Mouse (Mus musculus) forebrain, postnatal 0 days (tissue): Measurements from ENCODE around the gene H2-Ab1. TPM values are rescaled to one million over a fixed set of nuclear protein-coding genes. Genes with fewer than 3 reads are reported as not detected.

ENCODE experiments used
- ATAC-seq: fragments of 200-750 bp; cut with Nextera tagmentation; 2 replicates; pipeline ENCODE4 v1.8.0; 2017; ENCODE audit warnings: mild to moderate bottlenecking, moderate library complexity
- DNase-seq: peaks from one replicate; pipeline ENCODE4 v3.0.0-alpha.2; 2015
- H3K27ac ChIP-seq: fragments of 300-500 bp; sonication (generic); 2 replicates; pipeline ENCODE4 v1.5.1; 2014; ENCODE audit warnings: low read depth, mild to moderate bottlenecking, antibody characterized with exemption, low read length, moderate library complexity, mixed read lengths
- H3K27me3 ChIP-seq: fragments of 300-500 bp; sonication (generic); 2 replicates; pipeline ENCODE4 v1.6.1; 2014; ENCODE audit warnings: mild to moderate bottlenecking, low read length, mixed read lengths; ENCODE audit not compliant: insufficient read depth
- H3K36me3 ChIP-seq: fragments of 300-500 bp; sonication (generic); 2 replicates; pipeline ENCODE4 v1.6.1; 2014; ENCODE audit warnings: mild to moderate bottlenecking, moderate library complexity; ENCODE audit not compliant: insufficient read depth
- H3K4me1 ChIP-seq: fragments of 300-500 bp; sonication (generic); 2 replicates; pipeline ENCODE4 v1.6.1; 2014; ENCODE audit warnings: antibody characterized with exemption; ENCODE audit not compliant: insufficient read depth
- H3K4me2 ChIP-seq: fragments of 300-500 bp; sonication (generic); 2 replicates; pipeline ENCODE4 v1.6.1; 2014; ENCODE audit warnings: low read depth, mild to moderate bottlenecking, moderate library complexity
- H3K4me3 ChIP-seq: fragments of 300-500 bp; sonication (generic); 2 replicates; pipeline ENCODE4 v1.5.1; 2014; ENCODE audit warnings: low read depth, low read length, mixed read lengths
- H3K9ac ChIP-seq: fragments of 300-500 bp; sonication (generic); 2 replicates; pipeline ENCODE4 v1.6.1; 2014; ENCODE audit warnings: mild to moderate bottlenecking
- H3K9me3 ChIP-seq: fragments of 300-500 bp; sonication (generic); 2 replicates; pipeline ENCODE4 v1.6.1; 2016; ENCODE audit warnings: low read length
- CTCF ChIP-seq: sonication (generic); IDR thresholded peaks from 2 replicates; pipeline ENCODE4 v1.5.1; 2016; ENCODE audit warnings: antibody characterized with exemption, control low read depth, low read depth
- WGBS: fragments of 180-500 bp; shearing (Covaris S2); extraction: QIAGEN DNeasy Blood & Tissue Kit; methylation state at CpG from one replicate; pipeline ENCODE4 v1.1.7; 2014; 5-methylcytosine and 5-hydroxymethylcytosine counted together
- polyA plus RNA-seq: library from polyadenylated mRNA; unstranded; fragments of >200 nt; fragmentation: Nextera tagmentation; extraction: Ambion mirVana; gene quantifications from 2 replicates; pipeline ENCODE4 v1.2.1, GENCODE M21; 2015
- total RNA-seq: library from RNA; depleted of rRNA; stranded (reverse); fragments of >200 nt; gene quantifications from 2 replicates; pipeline ENCODE4 v1.2.3, GENCODE M21; 2014; rRNA removed

The H2-Ab1 gene
- total and polyA plus RNA-seq, 2 experiments from 2014 or later = 1.8 to 2.0 TPM

- peak; percentile 76 for ATAC-seq
- H3K4me1 ChIP-seq = no peaks in the 10 kb centered on the region
- no peaks in the 10 kb centered on the region for H3K27me3 ChIP-seq
These were observed 55.9 kb downstream of the H2-Ab1 start for GRCm38 (mm10) chr17:34313393-34313792.

DNA sequence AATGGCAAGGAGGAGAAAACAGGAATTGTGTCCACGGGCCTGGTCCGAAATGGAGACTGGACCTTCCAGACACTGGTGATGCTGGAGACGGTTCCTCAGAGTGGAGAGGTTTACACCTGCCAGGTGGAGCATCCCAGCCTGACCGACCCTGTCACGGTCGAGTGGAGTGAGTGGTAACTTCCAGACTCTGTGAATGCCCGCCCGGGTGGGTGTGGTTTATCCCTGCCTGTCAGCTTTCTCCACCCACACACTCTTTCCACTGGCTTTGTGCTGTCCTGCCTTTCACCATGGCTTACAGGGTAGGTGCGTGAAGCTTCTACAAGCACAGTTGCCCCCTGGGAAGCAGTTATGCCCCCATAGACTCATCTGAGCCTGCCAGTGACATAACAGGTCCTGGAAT lies 56.8 kb downstream of the H2-Ab1 start:
- H3K27me3 ChIP-seq = no peaks in the 10 kb centered on the region
- H3K9ac ChIP-seq = no peak overlapping the region
- DNase-seq = no peak
- H3K4me2 ChIP-seq = no peak overlapping the region
- no peaks in the 10 kb centered on the region for H3K36me3 ChIP-seq
- ATAC-seq = no peak
- H3K9me3 ChIP-seq = no peaks in the 10 kb centered on the region
- WGBS = 73% methylated on average over 9 of the region's 9 CpGs
- no peaks in the 10 kb centered on the region for H3K4me1 ChIP-seq
- TF ChIP-seq CTCF = no peak
- no peak overlapping the region for H3K27ac ChIP-seq
- H3K4me3 ChIP-seq = no peak overlapping the region

More at GRCm38 (mm10) chr17:34313393-34313792, 55.9 kb downstream of the H2-Ab1 start:
- no peak overlapping the region for H3K27ac ChIP-seq
- H3K4me3 ChIP-seq = no peak overlapping the region
- no peak overlapping the region for H3K9ac ChIP-seq
- 35% methylated on average over 3 of the region's 3 CpGs for WGBS
- H3K9me3 ChIP-seq = no peaks in the 10 kb centered on the region
- peak; percentile 91 for TF ChIP-seq CTCF
- no peak overlapping the region for H3K4me2 ChIP-seq
- H3K36me3 ChIP-seq = no peaks in the 10 kb centered on the region
- DNase-seq = peak; percentile 81

GRCm38 (mm10) chr17:34315512-34315911 lies 58.0 kb downstream of the H2-Ab1 start:
- ATAC-seq = no peak

DNA sequence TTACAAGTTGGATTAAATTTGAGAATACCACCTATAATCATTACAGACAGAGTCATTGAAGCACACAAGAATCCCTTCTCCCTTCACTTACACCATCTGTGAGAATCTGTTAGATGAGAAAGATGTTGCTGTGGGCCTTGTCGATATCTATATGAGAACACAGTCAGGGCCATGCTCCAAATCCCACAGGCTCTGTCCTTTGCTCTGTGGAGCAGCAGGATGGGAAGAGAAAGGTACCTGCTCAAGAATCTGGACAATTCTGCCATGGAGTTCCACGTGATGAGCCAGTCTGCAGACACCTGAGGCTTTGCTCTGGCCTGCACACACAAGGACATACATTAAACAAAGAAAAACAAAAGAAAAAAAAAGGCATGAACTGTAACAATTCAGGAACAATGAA lies 59.2 kb downstream of the H2-Ab1 start:
- no peaks in the 10 kb centered on the region for H3K27me3 ChIP-seq
- no peak overlapping the region for H3K4me3 ChIP-seq
- H3K27ac ChIP-seq = no peak overlapping the region
- H3K9ac ChIP-seq = no peak overlapping the region
- H3K4me1 ChIP-seq = no peaks in the 10 kb centered on the region
- 72% methylated on average over 2 of the region's 2 CpGs for WGBS
- DNase-seq = no peak
- ATAC-seq = no peak
- H3K36me3 ChIP-seq = no peaks in the 10 kb centered on the region
- no peaks in the 10 kb centered on the region for H3K9me3 ChIP-seq
- no peak for TF ChIP-seq CTCF
- no peak overlapping the region for H3K4me2 ChIP-seq

More at GRCm38 (mm10) chr17:34315512-34315911, 58.0 kb downstream of the H2-Ab1 start:
- no peak overlapping the region for H3K4me3 ChIP-seq
- no peak for DNase-seq
- no peak overlapping the region for H3K4me2 ChIP-seq
- no peak overlapping the region for H3K9ac ChIP-seq
- no peaks in the 10 kb centered on the region for H3K4me1 ChIP-seq
- no peak overlapping the region for H3K27ac ChIP-seq
- no peaks in the 10 kb centered on the region for H3K27me3 ChIP-seq
- TF ChIP-seq CTCF = no peak
- H3K36me3 ChIP-seq = no peaks in the 10 kb centered on the region
- no peaks in the 10 kb centered on the region for H3K9me3 ChIP-seq
- 76% methylated on average over 1 of the region's 1 CpGs for WGBS

GRCm38 (mm10) chr17:34317275-34317674 lies 59.8 kb downstream of the H2-Ab1 start:
- no peak for ATAC-seq
- H3K4me3 ChIP-seq = no peak overlapping the region
- DNase-seq = no peak
- H3K36me3 ChIP-seq = no peaks in the 10 kb centered on the region
- H3K27ac ChIP-seq = no peak overlapping the region
- no peaks in the 10 kb centered on the region for H3K9me3 ChIP-seq
- WGBS = 49% methylated on average over 2 of the region's 2 CpGs
- no peaks in the 10 kb centered on the region for H3K27me3 ChIP-seq
- no peak overlapping the region for H3K4me2 ChIP-seq
- H3K9ac ChIP-seq = no peak overlapping the region
- TF ChIP-seq CTCF = no peak
- H3K4me1 ChIP-seq = no peaks in the 10 kb centered on the region

Other genes with a start within 250 kb of the H2-Ab1 start
- gene Ring1, start 233.0 kb upstream of the H2-Ab1 start, total RNA-seq = 20.7 and 21.4 TPM in 2 replicates
- 15.7 and 19.0 TPM in 2 replicates for gene Ring1, start 233.0 kb upstream of the H2-Ab1 start, polyA plus RNA-seq
- 39.1 and 58.0 TPM in 2 replicates for gene H2-Ke6, start 229.6 kb upstream of the H2-Ab1 start, total RNA-seq
- gene H2-Ke6, start 229.6 kb upstream of the H2-Ab1 start, polyA plus RNA-seq = 54.6 and 55.7 TPM in 2 replicates
- gene Slc39a7, start 226.0 kb upstream of the H2-Ab1 start, total RNA-seq = 126 and 161 TPM in 2 replicates
- gene Slc39a7, start 226.0 kb upstream of the H2-Ab1 start, polyA plus RNA-seq = 124 and 138 TPM in 2 replicates
- 56.2 and 60.8 TPM in 2 replicates for gene Rxrb, start 225.9 kb upstream of the H2-Ab1 start, total RNA-seq
- 58.1 and 58.4 TPM in 2 replicates for gene Rxrb, start 225.9 kb upstream of the H2-Ab1 start, polyA plus RNA-seq
- 10.2 and 28.0 TPM in 2 replicates for gene Col11a2, start 218.3 kb upstream of the H2-Ab1 start, total RNA-seq
- gene Col11a2, start 218.3 kb upstream of the H2-Ab1 start, polyA plus RNA-seq = 1.2 and 2.1 TPM in 2 replicates
- not detected in 2 replicates for gene H2-Oa, start 165.3 kb upstream of the H2-Ab1 start, total RNA-seq
- 0.13 TPM in 1 of 2 replicates, not detected in the other for gene H2-Oa, start 165.3 kb upstream of the H2-Ab1 start, polyA plus RNA-seq
- 21.5 and 25.7 TPM in 2 replicates for gene H2-DMa, start 138.1 kb upstream of the H2-Ab1 start, total RNA-seq
- 19.2 and 23.5 TPM in 2 replicates for gene H2-DMa, start 138.1 kb upstream of the H2-Ab1 start, polyA plus RNA-seq
- 191 and 219 TPM in 2 replicates for gene Brd2, start 135.1 kb upstream of the H2-Ab1 start, total RNA-seq
- 122 and 129 TPM in 2 replicates for gene Brd2, start 135.1 kb upstream of the H2-Ab1 start, polyA plus RNA-seq
- gene H2-DMb2, start 114.4 kb upstream of the H2-Ab1 start, total RNA-seq = 2.2 and 2.4 TPM in 2 replicates
- gene H2-DMb2, start 114.4 kb upstream of the H2-Ab1 start, polyA plus RNA-seq = 0.72 and 1.0 TPM in 2 replicates
- 0.62 and 2.8 TPM in 2 replicates for gene H2-DMb1, start 104.6 kb upstream of the H2-Ab1 start, total RNA-seq
- gene H2-DMb1, start 104.6 kb upstream of the H2-Ab1 start, polyA plus RNA-seq = 1.5 and 1.7 TPM in 2 replicates
- gene Tap1, start 70.1 kb upstream of the H2-Ab1 start, total RNA-seq = 5.2 and 7.5 TPM in 2 replicates
- 4.6 and 5.0 TPM in 2 replicates for gene Tap1, start 70.1 kb upstream of the H2-Ab1 start, polyA plus RNA-seq
- 1.2 and 1.9 TPM in 2 replicates for gene Psmb9, start 69.9 kb upstream of the H2-Ab1 start, total RNA-seq
- gene Psmb9, start 69.9 kb upstream of the H2-Ab1 start, polyA plus RNA-seq = 2.0 and 2.3 TPM in 2 replicates
- gene Psmb8, start 60.0 kb upstream of the H2-Ab1 start, total RNA-seq = 1.5 and 2.9 TPM in 2 replicates
- 4.8 and 7.2 TPM in 2 replicates for gene Psmb8, start 60.0 kb upstream of the H2-Ab1 start, polyA plus RNA-seq
- gene Tap2, start 54.2 kb upstream of the H2-Ab1 start, total RNA-seq = 1.3 and 1.9 TPM in 2 replicates
- 3.2 and 3.8 TPM in 2 replicates for gene Tap2, start 54.2 kb upstream of the H2-Ab1 start, polyA plus RNA-seq
- 0.10 TPM in 1 of 2 replicates, not detected in the other for gene H2-Ob, start 18.8 kb upstream of the H2-Ab1 start, total RNA-seq
- gene H2-Ob, start 18.8 kb upstream of the H2-Ab1 start, polyA plus RNA-seq = 0.33 and 0.36 TPM in 2 replicates
- 0.14 and 0.85 TPM in 2 replicates for gene H2-Aa, start 30.1 kb downstream of the H2-Ab1 start, total RNA-seq
- gene H2-Aa, start 30.1 kb downstream of the H2-Ab1 start, polyA plus RNA-seq = 0.59 and 0.73 TPM in 2 replicates
- gene H2-Eb1, start 48.2 kb downstream of the H2-Ab1 start, total RNA-seq = 1.5 and 2.1 TPM in 2 replicates
- 2.5 and 2.7 TPM in 2 replicates for gene H2-Eb1, start 48.2 kb downstream of the H2-Ab1 start, polyA plus RNA-seq
- gene H2-Eb2, start 68.0 kb downstream of the H2-Ab1 start, total RNA-seq = 0.15 TPM in 1 of 2 replicates, not detected in the other
- gene H2-Eb2, start 68.0 kb downstream of the H2-Ab1 start, polyA plus RNA-seq = 0.04 TPM in 1 of 2 replicates, not detected in the other
- gene Btnl2, start 97.1 kb downstream of the H2-Ab1 start, total RNA-seq = not detected in 2 replicates
- not detected in 2 replicates for gene Btnl2, start 97.1 kb downstream of the H2-Ab1 start, polyA plus RNA-seq
- gene Btnl1, start 119.4 kb downstream of the H2-Ab1 start, total RNA-seq = not detected in 2 replicates
- gene Btnl1, start 119.4 kb downstream of the H2-Ab1 start, polyA plus RNA-seq = not detected in 2 replicates
- 6.5 and 9.0 TPM in 2 replicates for gene BC051142, start 141.1 kb downstream of the H2-Ab1 start, total RNA-seq
- 4.4 and 5.5 TPM in 2 replicates for gene BC051142, start 141.1 kb downstream of the H2-Ab1 start, polyA plus RNA-seq
- gene Btnl4, start 219.6 kb downstream of the H2-Ab1 start, total RNA-seq = not detected in 2 replicates
- not detected in 2 replicates for gene Btnl4, start 219.6 kb downstream of the H2-Ab1 start, polyA plus RNA-seq